Mouse (Mus musculus): ENCODE data around the gene Aven. TPM values are rescaled to one million over a fixed set of nuclear protein-coding genes. Genes with fewer than 3 reads are reported as not detected.
A peak's percentile ranks its signal among the peaks of the same experiment; 100 is the strongest.
"Not testable (repeated sequence)": the region's sequence is repeated elsewhere in the genome, so short reads cannot be mapped to it uniquely, and the experiment has no call there.

The Aven gene
- polyA plus RNA-seq (2014; fragmentation: Nextera tagmentation; extraction: Ambion mirVana), result 3.9 and 6.2 TPM in 2 replicates

DNA sequence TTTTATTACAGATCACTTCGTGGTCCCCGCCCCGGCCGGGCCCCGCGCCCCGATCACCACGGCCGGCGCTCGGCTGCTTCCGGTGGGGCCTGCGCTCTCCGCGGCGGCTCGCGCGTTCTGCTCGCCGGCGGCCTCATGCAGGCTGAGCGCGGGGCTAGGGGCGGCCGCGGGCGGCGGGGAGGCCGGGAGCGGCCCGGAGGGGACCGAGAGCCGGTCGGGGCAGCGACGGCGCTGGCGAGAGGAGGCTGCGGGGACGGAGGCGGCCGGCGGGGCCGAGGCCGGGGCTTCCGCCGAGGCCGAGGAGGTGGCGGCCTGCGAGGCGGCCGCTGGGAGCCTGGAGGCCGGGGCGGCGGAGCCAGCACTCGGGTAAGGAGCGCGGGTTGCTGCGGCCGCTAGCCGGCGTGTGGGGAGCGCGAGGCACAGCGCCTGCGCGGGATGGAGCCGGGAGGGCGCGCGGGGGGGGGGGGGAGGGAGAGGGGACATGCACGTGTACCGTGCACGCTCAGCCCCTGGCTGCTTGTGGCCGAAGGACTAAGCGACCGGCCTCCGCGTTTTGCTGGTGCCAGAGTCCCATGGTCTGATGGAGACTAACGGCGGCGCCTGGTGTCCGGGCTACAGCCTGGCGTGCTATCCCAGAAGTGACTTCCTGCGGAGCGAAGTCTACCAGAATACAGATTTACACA is at the start of gene Aven:
TSS of gene Aven (plus strand) at position 109 of the 683 bp plus-strand sequence.
- DNase-seq (ENCODE audit: low spot score), result peak; percentile 82
- no peaks in the 10 kb centered on the region for H3K9me3 ChIP-seq (ENCODE audit: control insufficient read depth, low read length)
- H3K27ac ChIP-seq, result peak within 1 kb of the TSS; percentile 96
- under 1% methylated on average over 80 of the region's 87 CpGs for WGBS
- H3K4me2 ChIP-seq (replicated peaks), result peak within 1 kb of the TSS; percentile 82
- no peaks in the 10 kb centered on the region for H3K36me3 ChIP-seq (replicated peaks; ENCODE audit: control insufficient read depth, insufficient read depth)
- ATAC-seq (ENCODE audit: low FRiP score), result peak; percentile 96
- no peaks in the 10 kb centered on the region for H3K27me3 ChIP-seq (ENCODE audit: control insufficient read depth, insufficient read depth, low read length)
- peaks cover 12% of the 10 kb centered on the region for H3K4me1 ChIP-seq (replicated peaks; ENCODE audit: control insufficient read depth, insufficient read depth, low read length)
- peak within 1 kb of the TSS; percentile 97 for H3K9ac ChIP-seq
- H3K4me3 ChIP-seq (replicated peaks; ENCODE audit: low read length), result peak within 1 kb of the TSS; percentile 82

DNA sequence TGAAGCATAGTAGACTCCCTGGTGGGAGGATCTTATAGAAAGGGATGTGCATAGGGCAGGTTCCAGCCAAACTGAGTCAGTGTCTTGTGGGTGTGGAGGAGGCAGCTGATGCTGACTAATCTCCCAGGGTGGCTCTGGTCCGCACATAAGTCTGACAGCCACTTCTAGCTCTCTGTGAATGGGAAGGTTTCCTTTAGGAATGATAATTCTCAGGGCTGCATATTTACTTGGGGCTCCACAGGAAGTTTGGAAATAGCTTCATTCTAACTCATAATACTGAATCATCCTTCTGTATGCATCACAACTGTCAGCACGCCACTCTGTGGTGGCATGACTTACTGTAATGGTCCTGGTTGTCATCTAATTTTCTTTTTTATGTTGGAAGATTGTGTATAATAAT is 49.3 kb upstream of the Aven start:
- DNase-seq (ENCODE audit: low spot score), result no peak
- no peak overlapping the region for H3K4me2 ChIP-seq (replicated peaks)
- no peak overlapping the region for H3K9ac ChIP-seq
- H3K9me3 ChIP-seq (ENCODE audit: control insufficient read depth, low read length), result no peaks in the 10 kb centered on the region
- H3K27ac ChIP-seq, result no peak overlapping the region
- no peaks in the 10 kb centered on the region for H3K4me1 ChIP-seq (replicated peaks; ENCODE audit: control insufficient read depth, insufficient read depth, low read length)
- H3K4me3 ChIP-seq (replicated peaks; ENCODE audit: low read length), result no peak overlapping the region
- no peaks in the 10 kb centered on the region for H3K36me3 ChIP-seq (replicated peaks; ENCODE audit: control insufficient read depth, insufficient read depth)
- 75% methylated on average over 2 of the region's 2 CpGs for WGBS
- no peak for ATAC-seq (ENCODE audit: low FRiP score)
- no peaks in the 10 kb centered on the region for H3K27me3 ChIP-seq (ENCODE audit: control insufficient read depth, insufficient read depth, low read length)

DNA sequence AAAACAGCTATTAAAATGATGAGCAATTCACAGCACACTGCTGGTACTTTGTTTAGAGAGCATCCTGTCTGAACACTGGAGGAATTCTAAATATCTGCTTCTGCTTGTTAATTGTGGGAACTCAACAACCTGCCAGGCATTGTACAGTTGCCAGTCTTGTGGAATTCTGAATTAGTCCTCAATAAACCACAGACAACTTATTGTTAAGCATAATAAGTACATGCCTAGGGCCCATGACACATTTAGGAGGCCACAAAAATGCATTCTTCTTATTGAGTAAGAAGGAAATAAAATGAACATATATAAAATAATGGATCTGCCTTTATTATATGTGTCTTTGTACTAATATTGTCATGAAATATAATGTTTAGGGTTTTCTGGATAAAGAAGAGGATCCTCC is 47.3 kb upstream of the Aven start:
- Histone ChIP-seq H3K4me1 (replicated peaks; ENCODE audit: control insufficient read depth, insufficient read depth, low read length) (no peaks in the 10 kb centered on the region), H3K4me2 (replicated peaks) (no peak overlapping the region), H3K9me3 (ENCODE audit: control insufficient read depth, low read length) (no peaks in the 10 kb centered on the region), H3K9ac (no peak overlapping the region), H3K27ac (no peak overlapping the region), H3K27me3 (ENCODE audit: control insufficient read depth, insufficient read depth, low read length) (no peaks in the 10 kb centered on the region), H3K36me3 (replicated peaks; ENCODE audit: control insufficient read depth, insufficient read depth) (no peaks in the 10 kb centered on the region), H3K4me3 (replicated peaks; ENCODE audit: low read length) (no peak overlapping the region)
- no peak for ATAC-seq (ENCODE audit: low FRiP score)
- no peak for DNase-seq (ENCODE audit: low spot score)

GRCm38 (mm10) chr2:112448046-112448445 is 44.7 kb upstream of the Aven start:
- 79% methylated on average over 4 of the region's 4 CpGs for WGBS
- not testable (repeated sequence) for H3K9ac ChIP-seq; H3K4me2 ChIP-seq (replicated peaks); H3K4me1 ChIP-seq (replicated peaks; ENCODE audit: control insufficient read depth, insufficient read depth, low read length); H3K9me3 ChIP-seq (ENCODE audit: control insufficient read depth, low read length); ATAC-seq (ENCODE audit: low FRiP score); H3K27me3 ChIP-seq (ENCODE audit: control insufficient read depth, insufficient read depth, low read length); H3K4me3 ChIP-seq (replicated peaks; ENCODE audit: low read length); DNase-seq (ENCODE audit: low spot score); H3K27ac ChIP-seq; H3K36me3 ChIP-seq (replicated peaks; ENCODE audit: control insufficient read depth, insufficient read depth)

DNA sequence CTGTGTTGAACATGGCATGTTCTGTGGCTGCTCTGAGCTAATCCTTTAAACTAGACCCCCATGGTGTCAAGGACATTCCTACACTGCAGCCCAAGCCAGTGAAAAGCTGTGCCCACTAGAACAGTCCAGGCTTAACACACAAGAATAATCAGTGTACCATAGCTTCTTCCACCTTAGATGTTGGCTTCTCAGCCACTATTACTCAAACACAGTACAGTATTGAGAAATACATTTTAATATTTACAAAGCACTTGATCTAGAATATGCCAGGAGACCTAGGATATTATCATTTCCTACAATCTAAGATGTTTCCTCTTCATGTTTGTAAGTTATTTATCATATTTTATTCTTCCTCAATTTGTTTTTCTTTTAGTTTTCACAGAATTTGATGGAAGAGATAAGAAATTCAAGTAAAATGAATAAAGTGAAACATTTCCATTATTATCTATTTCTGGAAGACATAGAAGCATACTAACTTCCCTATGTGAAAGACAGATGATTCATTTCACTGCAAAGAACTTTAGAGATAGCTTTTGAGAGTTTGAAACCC is 44.2 kb upstream of the Aven start:
- ATAC-seq (ENCODE audit: low FRiP score), result no peak
- Histone ChIP-seq H3K9me3 (ENCODE audit: control insufficient read depth, low read length) (no peaks in the 10 kb centered on the region), H3K27ac (no peak overlapping the region), H3K27me3 (ENCODE audit: control insufficient read depth, insufficient read depth, low read length) (no peaks in the 10 kb centered on the region), H3K4me3 (replicated peaks; ENCODE audit: low read length) (no peak overlapping the region), H3K4me1 (replicated peaks; ENCODE audit: control insufficient read depth, insufficient read depth, low read length) (no peaks in the 10 kb centered on the region), H3K9ac (no peak overlapping the region), H3K4me2 (replicated peaks) (no peak overlapping the region), H3K36me3 (replicated peaks; ENCODE audit: control insufficient read depth, insufficient read depth) (no peaks in the 10 kb centered on the region)
- no peak for DNase-seq (ENCODE audit: low spot score)

DNA sequence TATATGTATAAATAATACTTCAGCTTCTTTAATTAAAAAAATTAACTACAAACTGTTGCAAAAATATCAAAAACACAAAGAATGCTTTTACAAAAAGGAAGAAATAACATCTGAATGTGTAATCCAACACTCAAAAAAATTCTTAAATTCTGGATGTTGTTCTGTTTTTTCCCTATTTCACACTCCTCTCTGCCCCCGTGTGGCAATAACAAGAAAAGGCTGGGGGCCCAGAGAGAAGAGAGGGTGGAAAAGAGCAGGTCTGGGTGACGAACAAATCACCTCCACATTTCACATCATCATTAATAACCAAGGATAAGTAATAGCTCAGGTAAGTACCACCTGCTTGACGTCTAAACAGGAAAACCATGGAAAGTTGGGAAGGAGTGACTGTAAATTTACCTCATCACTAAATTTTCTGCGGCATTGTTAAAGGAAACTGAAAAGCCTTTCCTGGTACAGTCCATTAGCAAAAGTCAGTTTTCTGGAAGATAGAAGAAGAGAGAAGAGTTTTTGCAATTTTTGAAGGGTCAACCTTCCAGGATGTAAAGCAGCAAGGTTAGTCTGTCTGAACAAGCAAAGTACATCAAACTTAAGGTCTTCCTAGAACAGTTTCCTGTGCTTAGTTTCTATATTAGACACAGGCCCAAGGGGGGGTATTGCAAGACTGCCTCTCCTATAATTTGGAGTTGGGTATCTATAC is 43.0 kb upstream of the Aven start:
- H3K9me3 ChIP-seq (ENCODE audit: control insufficient read depth, low read length), result no peaks in the 10 kb centered on the region
- WGBS, result 32% methylated on average over 4 of the region's 4 CpGs
- H3K4me2 ChIP-seq (replicated peaks), result no peak overlapping the region
- H3K27me3 ChIP-seq (ENCODE audit: control insufficient read depth, insufficient read depth, low read length), result no peaks in the 10 kb centered on the region
- H3K9ac ChIP-seq, result no peak overlapping the region
- no peak for ATAC-seq (ENCODE audit: low FRiP score)
- no peaks in the 10 kb centered on the region for H3K36me3 ChIP-seq (replicated peaks; ENCODE audit: control insufficient read depth, insufficient read depth)
- H3K4me1 ChIP-seq (replicated peaks; ENCODE audit: control insufficient read depth, insufficient read depth, low read length), result peaks cover 3% of the 10 kb centered on the region; the same call in 1 of the 2 replicates
- peak; percentile 28 for DNase-seq (ENCODE audit: low spot score)
- H3K4me3 ChIP-seq (replicated peaks; ENCODE audit: low read length), result no peak overlapping the region
- H3K27ac ChIP-seq, result no peak overlapping the region

- H3K27me3 ChIP-seq (ENCODE audit: control insufficient read depth, insufficient read depth, low read length); DNase-seq (ENCODE audit: low spot score); H3K4me3 ChIP-seq (replicated peaks; ENCODE audit: low read length); H3K27ac ChIP-seq; H3K4me2 ChIP-seq (replicated peaks); ATAC-seq (ENCODE audit: low FRiP score); H3K9me3 ChIP-seq (ENCODE audit: control insufficient read depth, low read length); H3K36me3 ChIP-seq (replicated peaks; ENCODE audit: control insufficient read depth, insufficient read depth); H3K9ac ChIP-seq: not testable (repeated sequence)
- peaks cover 13% of the 10 kb centered on the region; the same call in 1 of the 2 replicates for H3K4me1 ChIP-seq (replicated peaks; ENCODE audit: control insufficient read depth, insufficient read depth, low read length)
Measured at GRCm38 (mm10) chr2:112452513-112452912, 40.3 kb upstream of the Aven start.

- H3K27ac ChIP-seq, result peak overlapping the region; percentile 61
- peak overlapping the region; percentile 85 for H3K9ac ChIP-seq
- H3K4me2 ChIP-seq (replicated peaks), result peak overlapping the region; percentile 70
- ATAC-seq (ENCODE audit: low FRiP score), result peak; percentile 79
- H3K36me3 ChIP-seq (replicated peaks; ENCODE audit: control insufficient read depth, insufficient read depth), result no peaks in the 10 kb centered on the region
- H3K4me3 ChIP-seq (replicated peaks; ENCODE audit: low read length), result peak overlapping the region; percentile 71
- no peaks in the 10 kb centered on the region for H3K27me3 ChIP-seq (ENCODE audit: control insufficient read depth, insufficient read depth, low read length)
- no peak for DNase-seq (ENCODE audit: low spot score)
- no peaks in the 10 kb centered on the region for H3K9me3 ChIP-seq (ENCODE audit: control insufficient read depth, low read length)
- 29% methylated on average over 17 of the region's 17 CpGs for WGBS
- peaks cover 13% of the 10 kb centered on the region; the same call in 1 of the 2 replicates for H3K4me1 ChIP-seq (replicated peaks; ENCODE audit: control insufficient read depth, insufficient read depth, low read length)
Measured at GRCm38 (mm10) chr2:112454125-112454861, 38.5 kb upstream of the Aven start.
